Mouse (Mus musculus): ENCODE measurements around the gene Ggn.

DNA sequence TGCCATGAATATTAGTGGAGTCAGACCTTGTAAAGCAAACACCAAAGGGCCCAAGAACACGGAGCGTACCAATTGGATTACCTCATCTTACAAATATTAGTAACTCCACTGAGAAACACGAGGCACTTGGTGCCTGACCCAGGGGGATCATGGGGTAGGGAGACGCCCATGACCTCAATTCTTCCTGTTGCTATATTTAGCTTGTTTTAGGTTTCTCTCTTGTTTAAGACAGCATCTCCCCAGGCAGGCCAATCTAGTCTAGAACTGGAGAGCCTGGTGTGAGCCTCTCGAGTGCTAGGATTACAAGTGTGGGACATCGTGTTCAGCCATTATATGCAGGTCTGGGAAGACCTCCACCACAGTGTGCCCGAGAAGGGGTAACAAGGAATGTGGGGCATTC lies 9.3 kb downstream of the Ggn start:
- no peak for TF ChIP-seq POLR2A (IDR thresholded peaks at IDR 0.05; ENCODE audit: low read depth, low read length)
- TF ChIP-seq CTCF (IDR thresholded peaks at IDR 0.05; ENCODE audit: extremely low read depth, insufficient read length, insufficient replicate concordance, low read depth, low read length), result no peak
